Mouse (Mus musculus) testis, adult 2 months (tissue): ENCODE measurements around the gene Adamts20.

Source experiments
- CTCF ChIP-seq: fragments of 200-500 bp; IDR thresholded peaks from 2 replicates; pipeline ENCODE4 v1.5.1; 2012; ENCODE audit warnings: low read depth, mild to moderate bottlenecking, inconsistent platforms, low read length, moderate library complexity; ENCODE audit not compliant: control insufficient read depth, insufficient read depth, insufficient replicate concordance
- POLR2A ChIP-seq: fragments of 200-500 bp; IDR thresholded peaks from 2 replicates; pipeline ENCODE4 v1.6.1; 2012; ENCODE audit warnings: low read depth, mild to moderate bottlenecking, inconsistent platforms, low read length, moderate library complexity; ENCODE audit not compliant: control insufficient read depth

DNA sequence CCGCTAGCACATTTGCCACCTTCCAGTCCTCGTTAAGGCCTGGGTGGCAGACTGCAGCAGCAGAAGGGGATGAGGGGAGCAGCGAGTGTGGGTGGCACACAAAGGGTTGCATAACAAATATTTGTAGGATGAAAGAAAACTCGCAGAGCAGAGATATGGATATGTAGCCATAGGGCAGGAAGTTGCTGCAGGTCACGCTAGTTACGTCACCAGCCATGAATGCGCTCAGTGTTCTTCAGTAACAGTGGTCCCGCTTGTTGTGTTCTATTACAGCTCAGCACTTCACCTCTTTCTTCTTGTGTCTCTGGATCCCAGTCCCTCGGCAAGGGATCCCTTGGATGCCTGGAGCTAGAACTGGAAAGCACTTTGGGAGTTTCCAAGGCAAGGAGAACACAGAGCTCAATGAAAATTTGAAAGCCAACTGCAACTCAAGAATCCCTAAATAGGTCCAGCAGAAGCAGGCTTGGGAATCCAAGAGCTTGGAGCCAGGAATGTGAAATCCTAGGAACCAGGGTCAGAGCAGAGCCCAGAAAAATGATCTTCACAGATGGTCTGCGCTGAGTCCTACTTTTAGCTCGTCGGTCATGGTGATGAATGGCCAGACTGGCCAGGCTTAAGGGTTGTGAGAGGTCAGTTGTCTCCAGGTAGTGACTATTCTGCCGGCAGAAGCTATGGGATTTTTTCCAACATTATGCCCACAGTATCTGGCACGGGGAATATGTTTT, 34.4 kb downstream of the Adamts20 start:
- TF ChIP-seq CTCF (no peak), POLR2A (no peak)
